Mouse (Mus musculus): Measurements from ENCODE around the gene Ggps1. TPM values are rescaled to one million over a fixed set of nuclear protein-coding genes. Genes with fewer than 3 reads are reported as not detected.

Ggps1 gene
- polyA plus RNA-seq, 1 experiment from 2014 or later = 84.0 TPM

GRCm38 (mm10) chr13:14011454-14011995 lies 51.8 kb downstream of the Ggps1 start:
- WGBS = 92% methylated on average over 4 of the region's 4 CpGs
- ATAC-seq (ENCODE audit: low FRiP score, low read depth) = no peak
- Histone ChIP-seq H3K9ac (replicated peaks) (no peak overlapping the region), H3K27ac (replicated peaks) (no peak overlapping the region), H3K4me3 (no peak overlapping the region), H3K9me3 (no peaks in the 10 kb centered on the region), H3K36me3 (peaks cover 52% of the 10 kb centered on the region), H3K4me1 (no peaks in the 10 kb centered on the region), H3K4me2 (replicated peaks) (no peak overlapping the region), H3K27me3 (no peaks in the 10 kb centered on the region)

DNA sequence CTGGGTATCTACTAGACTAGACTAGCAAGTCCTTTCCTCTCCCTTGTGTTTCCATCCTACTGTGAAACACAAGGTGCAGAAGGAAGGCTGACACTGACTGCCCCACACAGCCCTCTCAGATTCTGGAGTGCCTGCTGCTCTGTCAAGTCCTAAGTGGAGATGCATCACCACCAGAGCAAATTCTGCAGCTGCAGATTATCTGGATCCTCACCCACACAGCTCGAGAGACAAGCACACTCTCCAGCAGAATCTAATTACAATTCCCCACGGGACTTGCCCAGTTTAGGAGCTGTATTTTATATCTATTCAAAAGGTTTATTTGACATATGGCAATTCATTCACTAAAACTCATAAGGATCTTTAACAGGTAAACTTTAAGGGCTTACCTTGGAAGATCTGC lies 57.2 kb downstream of the Ggps1 start:
- ATAC-seq (ENCODE audit: low FRiP score, low read depth) = no peak
- peaks cover 58% of the 10 kb centered on the region for H3K36me3 ChIP-seq

DNA sequence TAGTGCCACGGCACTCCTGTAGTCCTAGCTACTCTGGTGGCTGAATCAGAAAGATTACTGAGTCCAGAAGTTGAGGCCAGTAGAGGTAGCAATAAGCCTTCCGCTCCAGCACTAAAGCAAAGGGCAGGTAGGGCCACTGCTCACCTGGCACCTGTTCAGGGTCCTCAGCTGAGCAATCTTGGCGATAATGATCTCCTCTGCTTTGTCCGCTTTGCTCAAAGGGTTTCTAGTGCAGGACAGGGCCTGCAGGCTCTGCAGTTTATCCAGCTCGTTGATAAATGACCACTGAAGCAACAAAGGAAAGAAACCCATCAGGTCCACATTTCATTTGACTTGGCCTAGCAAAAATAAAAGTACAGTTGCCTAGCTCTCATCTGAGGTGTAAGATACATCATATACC lies 58.3 kb downstream of the Ggps1 start:
- Histone ChIP-seq H3K4me3 (no peak overlapping the region), H3K36me3 (peaks cover 65% of the 10 kb centered on the region), H3K27me3 (no peaks in the 10 kb centered on the region), H3K9ac (replicated peaks) (no peak overlapping the region), H3K27ac (replicated peaks) (no peak overlapping the region), H3K4me2 (replicated peaks) (no peak overlapping the region), H3K4me1 (no peaks in the 10 kb centered on the region), H3K9me3 (no peaks in the 10 kb centered on the region)
- 98% methylated on average over 5 of the region's 5 CpGs for WGBS
- ATAC-seq (ENCODE audit: low FRiP score, low read depth) = no peak

More for the DNA sequence above, 57.2 kb downstream of the Ggps1 start:
- Histone ChIP-seq H3K9ac (replicated peaks) (no peak overlapping the region), H3K9me3 (no peaks in the 10 kb centered on the region), H3K4me2 (replicated peaks) (no peak overlapping the region), H3K4me1 (no peaks in the 10 kb centered on the region), H3K27ac (replicated peaks) (no peak overlapping the region), H3K4me3 (no peak overlapping the region), H3K27me3 (no peaks in the 10 kb centered on the region)
- WGBS = 56% methylated on average over 2 of the region's 2 CpGs

GRCm38 (mm10) chr13:14004086-14004485 lies 59.2 kb downstream of the Ggps1 start:
- H3K4me1 ChIP-seq = no peaks in the 10 kb centered on the region
- no peak overlapping the region for H3K4me3 ChIP-seq
- H3K36me3 ChIP-seq = peaks cover 65% of the 10 kb centered on the region
- 79% methylated on average over 4 of the region's 4 CpGs for WGBS
- no peak overlapping the region for H3K9ac ChIP-seq (replicated peaks)
- H3K27me3 ChIP-seq = no peaks in the 10 kb centered on the region
- H3K9me3 ChIP-seq = no peaks in the 10 kb centered on the region
- no peak for ATAC-seq (ENCODE audit: low FRiP score, low read depth)
- no peak overlapping the region for H3K4me2 ChIP-seq (replicated peaks)
- H3K27ac ChIP-seq (replicated peaks) = no peak overlapping the region

DNA sequence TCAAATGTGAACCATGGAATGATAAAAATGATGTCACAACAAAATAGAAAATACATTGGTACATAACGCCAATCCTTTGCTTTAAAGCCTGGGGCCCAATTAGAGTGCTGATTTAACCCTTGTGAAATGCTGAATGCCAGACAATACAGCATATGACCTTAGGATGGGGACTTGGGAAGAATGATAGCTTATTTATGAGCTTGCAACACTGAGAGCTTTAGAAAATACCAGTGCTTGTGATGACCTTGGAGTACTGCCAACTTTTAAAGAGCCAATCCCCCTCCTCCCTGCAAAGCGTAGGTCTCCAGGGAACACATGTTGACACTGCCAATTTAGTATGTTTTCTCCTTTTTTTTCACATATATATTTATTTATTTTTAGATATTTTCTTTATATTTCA lies 60.6 kb downstream of the Ggps1 start:
- no peaks in the 10 kb centered on the region for H3K27me3 ChIP-seq
- no peaks in the 10 kb centered on the region for H3K9me3 ChIP-seq
- ATAC-seq (ENCODE audit: low FRiP score, low read depth) = no peak
- H3K27ac ChIP-seq (replicated peaks) = no peak overlapping the region
- no peak overlapping the region for H3K4me2 ChIP-seq (replicated peaks)
- 91% methylated on average over 2 of the region's 2 CpGs for WGBS
- peaks cover 73% of the 10 kb centered on the region for H3K36me3 ChIP-seq
- H3K4me1 ChIP-seq = no peaks in the 10 kb centered on the region
- no peak overlapping the region for H3K9ac ChIP-seq (replicated peaks)
- H3K4me3 ChIP-seq = no peak overlapping the region

Other genes starting within 250 kb of the Ggps1 start
- gene B3galnt2, start 109.0 kb downstream of the Ggps1 start, polyA plus RNA-seq (2016; fragmentation: Nextera tagmentation; extraction: Ambion mirVana) = 38.6 and 39.3 TPM in 2 replicates
- 86.9 and 88.2 TPM in 2 replicates for gene Tbce, start 23.9 kb downstream of the Ggps1 start, polyA plus RNA-seq (2016; fragmentation: Nextera tagmentation; extraction: Ambion mirVana)
- gene Arid4b, start 256 bp downstream of the Ggps1 start, polyA plus RNA-seq (2016; fragmentation: Nextera tagmentation; extraction: Ambion mirVana) = 99.5 and 104 TPM in 2 replicates

All from midbrain, embryonic 12.5 days (tissue).